Mouse (Mus musculus) MEL (cell line): Measurements from ENCODE around the gene Nlrx1. TPM values are rescaled to one million over a fixed set of nuclear protein-coding genes. Genes with fewer than 3 reads are reported as not detected.

Experiments used
- DNase-seq: peaks from one replicate; pipeline ENCODE4 v3.0.0; 2011; ENCODE audit warnings: low read depth, low spot score
- H3K27ac ChIP-seq: 2 replicates; pipeline ENCODE4 v1.5.1; 2012; ENCODE audit warnings: low read depth, mild to moderate bottlenecking, control low read depth, low read length, moderate library complexity; ENCODE audit not compliant: control insufficient read depth
- H3K27me3 ChIP-seq, 2 experiments: fragments of 150-350 bp in 1 of 2; sonication (generic) in 1 of 2; 2 replicates each; pipeline ENCODE4 v1.6.1; 2012; ENCODE audit warnings: low read length in 2 of 2, mild to moderate bottlenecking in 2 of 2, improper control_type of control experiment in 1 of 2, moderate library complexity in 1 of 2; ENCODE audit not compliant: insufficient read depth in 2 of 2, control insufficient read depth in 1 of 2
- H3K36me3 ChIP-seq, 2 experiments: 2 replicates each; pipeline ENCODE4 v1.6.1; 2012 to 2014; ENCODE audit warnings: low read length in 2 of 2, improper control_type of control experiment in 1 of 2, inconsistent platforms in 1 of 2, mild to moderate bottlenecking in 1 of 2; ENCODE audit not compliant: insufficient read depth in 2 of 2, control insufficient read depth in 1 of 2
- H3K4me1 ChIP-seq, 2 experiments: fragments of 150-350 bp in 1 of 2; sonication (generic) in 1 of 2; 2 replicates each; pipeline ENCODE4 v1.6.1; 2012; ENCODE audit warnings: low read length in 2 of 2, improper control_type of control experiment in 1 of 2, mild to moderate bottlenecking in 1 of 2; ENCODE audit not compliant: insufficient read depth in 2 of 2, control insufficient read depth in 1 of 2
- H3K4me3 ChIP-seq, 2 experiments: fragments of 150-350 bp in 1 of 2; sonication (generic) in 1 of 2; 2 replicates each; pipeline ENCODE4 v1.5.1; 2012; ENCODE audit warnings: low read depth in 2 of 2, low read length in 2 of 2, mild to moderate bottlenecking in 2 of 2, moderate library complexity in 2 of 2, control low read depth in 1 of 2, improper control_type of control experiment in 1 of 2; ENCODE audit not compliant: control insufficient read depth in 1 of 2, insufficient read depth in 1 of 2
- H3K79me2 ChIP-seq: 2 replicates; pipeline ENCODE4 v1.6.1; 2012; ENCODE audit warnings: mild to moderate bottlenecking, low read length, moderate library complexity; ENCODE audit not compliant: control insufficient read depth, poor library complexity, insufficient read depth
- H3K9ac ChIP-seq: 2 replicates; pipeline ENCODE4 v1.6.1; 2012; ENCODE audit warnings: low read depth, mild to moderate bottlenecking, control low read depth, low read length, moderate library complexity; ENCODE audit not compliant: control insufficient read depth, poor library complexity, severe bottlenecking
- H3K9me3 ChIP-seq: fragments of 150-350 bp; sonication (generic); replicated peaks from 2 replicates; pipeline ENCODE4 v1.6.1; 2012; ENCODE audit warnings: mild to moderate bottlenecking, low read length, improper control_type of control experiment, moderate library complexity; ENCODE audit not compliant: insufficient read depth
- BHLHE40 ChIP-seq: IDR thresholded peaks from 2 replicates; pipeline ENCODE4 v1.6.1; 2012; ENCODE audit warnings: low read depth, mild to moderate bottlenecking, inconsistent platforms, low read length, improper control_type of control experiment, borderline replicate concordance
- CHD1 ChIP-seq: IDR thresholded peaks from 2 replicates; pipeline ENCODE4 v1.6.1; 2012; ENCODE audit warnings: low read depth, mild to moderate bottlenecking, inconsistent platforms, low read length, improper control_type of control experiment
- CTCF ChIP-seq, 3 experiments: IDR thresholded peaks in 2 of 3; conservative IDR thresholded peaks in 1 of 3; 2 replicates each; pipeline ENCODE4 v1.5.1; 2011 to 2012; ENCODE audit warnings: low read length in 3 of 3, low read depth in 2 of 3, mild to moderate bottlenecking in 2 of 3, improper control_type of control experiment in 1 of 3, inconsistent platforms in 1 of 3, mixed read lengths in 1 of 3, moderate library complexity in 1 of 3; ENCODE audit not compliant: control insufficient read depth in 1 of 3, insufficient read depth in 1 of 3, poor library complexity in 1 of 3, severe bottlenecking in 1 of 3
- E2F4 ChIP-seq: IDR thresholded peaks from 2 replicates; pipeline ENCODE4 v1.6.1; 2011; ENCODE audit warnings: low read depth, low read length, improper control_type of control experiment, borderline replicate concordance
- ELF1 ChIP-seq: IDR thresholded peaks from 2 replicates; pipeline ENCODE4 v1.6.1; 2014; ENCODE audit warnings: low read depth, mild to moderate bottlenecking, inconsistent platforms, low read length, improper control_type of control experiment, moderate library complexity
- EP300 ChIP-seq, 2 experiments: IDR thresholded peaks; 2 replicates each; pipeline ENCODE4 v1.6.1; 2011; ENCODE audit warnings: improper control_type of control experiment in 2 of 2, low read length in 2 of 2, low read depth in 1 of 2, mild to moderate bottlenecking in 1 of 2
- ETS1 ChIP-seq: IDR thresholded peaks from 2 replicates; pipeline ENCODE4 v1.6.1; 2012; ENCODE audit warnings: low read depth, mild to moderate bottlenecking, inconsistent platforms, low read length, improper control_type of control experiment, moderate library complexity
- GABPA ChIP-seq: IDR thresholded peaks from 2 replicates; pipeline ENCODE4 v1.6.1; 2012; ENCODE audit warnings: low read depth, mild to moderate bottlenecking, inconsistent platforms, low read length, improper control_type of control experiment, moderate library complexity
- GATA1 ChIP-seq: IDR thresholded peaks from 2 replicates; pipeline ENCODE4 v1.6.1; 2011; ENCODE audit warnings: low read depth, low read length, improper control_type of control experiment
- HCFC1 ChIP-seq: IDR thresholded peaks from 2 replicates; pipeline ENCODE4 v1.6.1; 2012; ENCODE audit warnings: low read depth, mild to moderate bottlenecking, inconsistent platforms, low read length, improper control_type of control experiment, moderate library complexity
- MAFK ChIP-seq: IDR thresholded peaks from 2 replicates; pipeline ENCODE4 v1.6.1; 2011; ENCODE audit warnings: low read depth, mild to moderate bottlenecking, low read length, improper control_type of control experiment, borderline replicate concordance
- MAX ChIP-seq: IDR thresholded peaks from 2 replicates; pipeline ENCODE4 v1.6.1; 2011; ENCODE audit warnings: low read length, improper control_type of control experiment
- MAZ ChIP-seq: IDR thresholded peaks from 2 replicates; pipeline ENCODE4 v1.6.1; 2012; ENCODE audit warnings: low read depth, mild to moderate bottlenecking, inconsistent platforms, low read length, improper control_type of control experiment
- MEF2A ChIP-seq: IDR thresholded peaks from 2 replicates; pipeline ENCODE4 v1.6.1; 2014; ENCODE audit warnings: low read depth, mild to moderate bottlenecking, inconsistent platforms, low read length, improper control_type of control experiment; ENCODE audit not compliant: poor library complexity, insufficient replicate concordance, severe bottlenecking; ENCODE audit errors: extremely low read depth
- MXI1 ChIP-seq: IDR thresholded peaks from 2 replicates; pipeline ENCODE4 v1.6.1; 2011; ENCODE audit warnings: mild to moderate bottlenecking, low read depth, low read length, improper control_type of control experiment
- MYC ChIP-seq: IDR thresholded peaks from 2 replicates; pipeline ENCODE4 v1.6.1; 2011; ENCODE audit warnings: low read depth, mild to moderate bottlenecking, low read length, improper control_type of control experiment, moderate library complexity
- NELFE ChIP-seq: IDR thresholded peaks from 2 replicates; pipeline ENCODE4 v1.6.1; 2011; ENCODE audit warnings: low read depth, low read length, improper control_type of control experiment
- NRF1 ChIP-seq: IDR thresholded peaks from 2 replicates; pipeline ENCODE4 v1.6.1; 2014; ENCODE audit warnings: low read depth, mild to moderate bottlenecking, inconsistent platforms, low read length, improper control_type of control experiment, moderate library complexity; ENCODE audit not compliant: poor library complexity, insufficient read depth, severe bottlenecking
- POLR2A ChIP-seq, 2 experiments: IDR thresholded peaks; 2 replicates each; pipeline ENCODE4 v1.6.1; 2011 to 2012; ENCODE audit warnings: low read length in 2 of 2, mild to moderate bottlenecking in 2 of 2, control low read depth in 1 of 2, improper control_type of control experiment in 1 of 2, low read depth in 1 of 2, moderate library complexity in 1 of 2; ENCODE audit not compliant: control insufficient read depth in 1 of 2, insufficient read depth in 1 of 2, poor library complexity in 1 of 2
- POLR2AphosphoS2 ChIP-seq: IDR thresholded peaks from 2 replicates; pipeline ENCODE4 v1.6.1; 2011; ENCODE audit warnings: low read length, improper control_type of control experiment
- POLR2AphosphoS5 ChIP-seq: IDR thresholded peaks from 2 replicates; pipeline ENCODE4 v1.6.1; 2012; ENCODE audit warnings: low read depth, borderline replicate concordance, mild to moderate bottlenecking, inconsistent platforms, low read length, moderate library complexity, mixed read lengths
- RAD21 ChIP-seq: IDR thresholded peaks from 2 replicates; pipeline ENCODE4 v1.6.1; 2011; ENCODE audit warnings: mild to moderate bottlenecking, low read depth, low read length, improper control_type of control experiment
- RCOR1 ChIP-seq: IDR thresholded peaks from 2 replicates; pipeline ENCODE4 v1.6.1; 2012; ENCODE audit warnings: low read depth, mild to moderate bottlenecking, inconsistent platforms, low read length, improper control_type of control experiment
- SIN3A ChIP-seq: IDR thresholded peaks from 2 replicates; pipeline ENCODE4 v1.6.1; 2012; ENCODE audit warnings: low read length, improper control_type of control experiment, inconsistent platforms
- TAL1 ChIP-seq: IDR thresholded peaks from 2 replicates; pipeline ENCODE4 v1.6.1; 2012; ENCODE audit warnings: mild to moderate bottlenecking, inconsistent platforms, low read length, moderate library complexity, mixed read lengths
- TBP ChIP-seq: IDR thresholded peaks from 2 replicates; pipeline ENCODE4 v1.8.0; 2011; ENCODE audit warnings: low read depth, low read length, improper control_type of control experiment
- TCF12 ChIP-seq: IDR thresholded peaks from 2 replicates; pipeline ENCODE4 v1.6.1; 2014; ENCODE audit warnings: low read depth, mild to moderate bottlenecking, inconsistent platforms, low read length, improper control_type of control experiment, moderate library complexity
- UBTF ChIP-seq: IDR thresholded peaks from 2 replicates; pipeline ENCODE4 v1.6.1; 2012; ENCODE audit warnings: low read depth, mild to moderate bottlenecking, inconsistent platforms, low read length, improper control_type of control experiment, moderate library complexity, borderline replicate concordance; ENCODE audit not compliant: insufficient read depth
- USF2 ChIP-seq, 2 experiments: IDR thresholded peaks; 2 replicates each; pipeline ENCODE4 v1.6.1; 2011 to 2012; ENCODE audit warnings: improper control_type of control experiment in 2 of 2, low read length in 2 of 2, borderline replicate concordance in 1 of 2, inconsistent platforms in 1 of 2, low read depth in 1 of 2, mild to moderate bottlenecking in 1 of 2; ENCODE audit not compliant: insufficient read depth in 1 of 2
- ZC3H11A ChIP-seq: IDR thresholded peaks from 2 replicates; pipeline ENCODE4 v1.6.1; 2012; ENCODE audit warnings: low read depth, mild to moderate bottlenecking, inconsistent platforms, low read length, improper control_type of control experiment
- ZKSCAN1 ChIP-seq: IDR thresholded peaks from 2 replicates; pipeline ENCODE4 v1.6.1; 2012; ENCODE audit warnings: low read depth, mild to moderate bottlenecking, inconsistent platforms, low read length, improper control_type of control experiment, moderate library complexity
- ZMIZ1 ChIP-seq: IDR thresholded peaks from 2 replicates; pipeline ENCODE4 v1.6.1; 2012; ENCODE audit warnings: low read depth, mild to moderate bottlenecking, inconsistent platforms, low read length, improper control_type of control experiment, moderate library complexity
- ZNF384 ChIP-seq: IDR thresholded peaks from 2 replicates; pipeline ENCODE4 v1.6.1; 2012; ENCODE audit warnings: low read depth, mild to moderate bottlenecking, inconsistent platforms, low read length, improper control_type of control experiment
- polyA plus RNA-seq, 2 experiments: library from polyadenylated mRNA; stranded (reverse) in 1 of 2; unstranded in 1 of 2; fragments of >175 nt in 1 of 2; fragments of >200 nt in 1 of 2; gene quantifications; 2 replicates each; pipeline versions ENCODE4 v1.2.1 to v1.2.4; 2012; ENCODE audit warnings: low replicate concordance in 2 of 2, low read depth in 1 of 2; ENCODE audit not compliant: insufficient read length in 2 of 2, insufficient read depth in 1 of 2, missing spikeins in 1 of 2
- total RNA-seq: library from RNA; depleted of rRNA; stranded (reverse); fragments of 300-350 nt; gene quantifications from 2 replicates; pipeline ENCODE4 v1.2.3, GENCODE M21; 2012

Gene Nlrx1
- total and polyA plus RNA-seq, 3 experiments, result 1.2 to 7.0 TPM; not detected in 1

DNA sequence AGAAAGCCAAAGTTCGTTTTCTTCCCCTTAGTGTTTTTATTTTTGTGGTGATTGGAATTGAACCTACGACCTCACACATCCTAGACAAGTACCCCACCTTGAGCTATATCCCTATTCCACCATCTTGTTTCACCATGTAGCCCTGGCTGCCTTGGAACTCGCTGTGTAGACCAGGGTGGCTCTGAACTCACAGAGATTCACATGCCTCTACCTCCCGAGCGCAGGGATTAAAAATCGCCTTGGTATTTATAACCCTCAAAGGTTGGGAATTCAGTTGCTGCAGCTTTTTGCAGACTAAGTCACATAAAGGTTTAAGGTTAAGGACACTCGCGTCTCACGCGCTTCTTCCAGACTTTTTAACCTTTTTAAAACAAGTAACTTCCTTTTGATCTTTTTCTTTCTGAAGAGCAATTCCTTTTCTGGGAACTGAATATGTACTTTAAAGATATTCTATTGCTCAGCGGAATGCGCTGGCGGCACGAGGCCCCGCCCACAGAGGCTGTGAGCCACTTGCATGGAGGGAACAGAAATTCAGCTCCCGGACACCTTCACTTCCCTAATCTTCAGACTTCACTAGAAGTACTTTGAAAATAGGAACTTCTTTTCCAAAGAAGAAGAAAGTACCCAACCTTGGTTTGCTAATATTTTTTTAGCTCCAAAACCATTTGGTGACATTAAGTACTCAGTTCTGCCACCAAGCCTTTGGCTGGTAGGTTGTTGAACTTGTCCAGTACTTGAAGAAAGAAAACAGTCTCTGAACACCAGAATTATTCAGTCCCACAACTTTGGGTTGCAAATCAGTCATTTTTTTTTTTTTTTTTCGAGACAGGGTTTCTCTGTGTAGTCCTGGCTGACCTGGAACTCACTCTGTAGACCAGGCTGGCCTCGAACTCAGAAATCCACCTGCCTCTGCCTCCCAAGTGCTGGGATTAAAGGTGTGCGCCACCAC, 33.6 kb downstream of the Nlrx1 start:
- no peaks in the 10 kb centered on the region for H3K9me3 ChIP-seq
- peak overlapping the region; percentile 98 for H3K27ac ChIP-seq
- H3K27me3 ChIP-seq, result no peaks in the 10 kb centered on the region
- peaks cover 27% of the 10 kb centered on the region for H3K79me2 ChIP-seq
- peak overlapping the region; percentile 85 for H3K9ac ChIP-seq
- peak; percentile 95 for DNase-seq
- H3K4me1 ChIP-seq, result peaks cover 0 to 6% of the 10 kb centered on the region in 2 experiments; a peak in 3 of 4 replicates
- H3K4me3 ChIP-seq, result peak overlapping the region; percentile 60 to 73
- peaks cover 0 to 15% of the 10 kb centered on the region in 2 experiments; a peak in 2 of 4 replicates for H3K36me3 ChIP-seq
- TF ChIP-seq HCFC1 (no peak), POLR2AphosphoS2 (peak; percentile 7; the same call in 1 of the 2 replicates), ZNF384 (peak; percentile 76), BHLHE40 (no peak), EP300 (IDR thresholded peaks at IDR 0.05; ENCODE audit: low read depth in 1 of 2, low read length in 2 of 2) (peak in 1 of 2 experiments; percentile 49; a peak in 1 of 4 replicates), RCOR1 (peak; percentile 63), MAX (peak; percentile 56; the same call in 1 of the 2 replicates), NELFE (0 out of 2 replicates have a peak, but pooled peaks have one; percentile 24), TBP (peak; percentile 53), CHD1 (no peak; the same call in 1 of the 2 replicates), RAD21 (no peak), ZC3H11A (no peak), TCF12 (0 out of 2 replicates have a peak, but pooled peaks have one; percentile 26), MAFK (no peak), ZMIZ1 (0 out of 2 replicates have a peak, but pooled peaks have one; percentile 36), POLR2A (IDR thresholded peaks at IDR 0.05; ENCODE audit: control insufficient read depth in 1 of 2, insufficient read depth in 1 of 2, low read depth in 1 of 2, low read length in 2 of 2, poor library complexity in 1 of 2) (peak in 1 of 2 experiments; percentile 29; a peak in 1 of 4 replicates), GATA1 (no peak), ELF1 (0 out of 2 replicates have a peak, but pooled peaks have one; percentile 11), E2F4 (no peak; the same call in 1 of the 2 replicates), ZKSCAN1 (no peak), MYC (peak; percentile 57), NRF1 (peak; percentile 31; the same call in 1 of the 2 replicates), TAL1 (no peak), CTCF (IDR thresholded peaks at IDR 0.05 in 2 of 3, conservative IDR thresholded peaks at IDR 0.05 in 1 of 3; ENCODE audit: control insufficient read depth in 1 of 3, insufficient read depth in 1 of 3, low read depth in 2 of 3, low read length in 3 of 3, poor library complexity in 1 of 3, severe bottlenecking in 1 of 3) (no peak), MAZ (peak; percentile 41; the same call in 1 of the 2 replicates), SIN3A (no peak; the same call in 1 of the 2 replicates), ETS1 (0 out of 2 replicates have a peak, but pooled peaks have one; percentile 8), GABPA (no peak), POLR2AphosphoS5 (no peak), MXI1 (peak; percentile 70), USF2 (IDR thresholded peaks at IDR 0.05; ENCODE audit: borderline replicate concordance in 1 of 2, insufficient read depth in 1 of 2, low read depth in 1 of 2, low read length in 2 of 2) (no peak), UBTF (no peak), MEF2A (no peak)
